Mouse (Mus musculus): Measurements from ENCODE around the gene Pip5k1b.

Pip5k1b gene

GRCm38 (mm10) chr19:24543386-24544350 lies 12.0 kb downstream of the Pip5k1b start:
- DNase-seq (ENCODE audit: low read depth), result no peak

- no peak for DNase-seq (ENCODE audit: low read depth)
Measured at GRCm38 (mm10) chr19:24542293-24542675, 13.4 kb downstream of the Pip5k1b start.

GRCm38 (mm10) chr19:24541669-24542292 lies 13.9 kb downstream of the Pip5k1b start:
- DNase-seq (ENCODE audit: low read depth), result no peak

- DNase-seq (ENCODE audit: low read depth), result no peak
Measured at GRCm38 (mm10) chr19:24540952-24541668, 14.6 kb downstream of the Pip5k1b start.

GRCm38 (mm10) chr19:24539041-24539440 lies 16.6 kb downstream of the Pip5k1b start:
- no peak for DNase-seq (ENCODE audit: low read depth)

- no peak for DNase-seq (ENCODE audit: low read depth)
Measured at GRCm38 (mm10) chr19:24538181-24538580, 17.5 kb downstream of the Pip5k1b start.

GRCm38 (mm10) chr19:24537691-24538090 lies 18.0 kb downstream of the Pip5k1b start:
- no peak for DNase-seq (ENCODE audit: low read depth)

GRCm38 (mm10) chr19:24536920-24537319 lies 18.8 kb downstream of the Pip5k1b start:
- DNase-seq (ENCODE audit: low read depth), result no peak

- DNase-seq (ENCODE audit: low read depth), result no peak
Measured at GRCm38 (mm10) chr19:24536280-24536679, 19.4 kb downstream of the Pip5k1b start.

- no peak for DNase-seq (ENCODE audit: low read depth)
Measured at GRCm38 (mm10) chr19:24535161-24535560, 20.5 kb downstream of the Pip5k1b start.

GRCm38 (mm10) chr19:24534733-24535132 lies 20.9 kb downstream of the Pip5k1b start:
- no peak for DNase-seq (ENCODE audit: low read depth)

GRCm38 (mm10) chr19:24528910-24529561 lies 26.6 kb downstream of the Pip5k1b start:
- DNase-seq (ENCODE audit: low read depth), result no peak

GRCm38 (mm10) chr19:24528129-24528730 lies 27.4 kb downstream of the Pip5k1b start:
- no peak for DNase-seq (ENCODE audit: low read depth)

GRCm38 (mm10) chr19:24527613-24527948 lies 28.1 kb downstream of the Pip5k1b start:
- no peak for DNase-seq (ENCODE audit: low read depth)

- DNase-seq (ENCODE audit: low read depth), result no peak
Measured at GRCm38 (mm10) chr19:24526731-24527612, 28.7 kb downstream of the Pip5k1b start.

GRCm38 (mm10) chr19:24523476-24524313 lies 32.0 kb downstream of the Pip5k1b start:
- DNase-seq (ENCODE audit: low read depth), result no peak

GRCm38 (mm10) chr19:24521997-24522396 lies 33.7 kb downstream of the Pip5k1b start:
- DNase-seq (ENCODE audit: low read depth), result no peak

- no peak for DNase-seq (ENCODE audit: low read depth)
Measured at GRCm38 (mm10) chr19:24521146-24521545, 34.5 kb downstream of the Pip5k1b start.

- no peak for DNase-seq (ENCODE audit: low read depth)
Measured at GRCm38 (mm10) chr19:24519732-24520409, 35.8 kb downstream of the Pip5k1b start.
